1 mouse cellular context compared by ENCODE assay signal in the genomic region with DNA sequence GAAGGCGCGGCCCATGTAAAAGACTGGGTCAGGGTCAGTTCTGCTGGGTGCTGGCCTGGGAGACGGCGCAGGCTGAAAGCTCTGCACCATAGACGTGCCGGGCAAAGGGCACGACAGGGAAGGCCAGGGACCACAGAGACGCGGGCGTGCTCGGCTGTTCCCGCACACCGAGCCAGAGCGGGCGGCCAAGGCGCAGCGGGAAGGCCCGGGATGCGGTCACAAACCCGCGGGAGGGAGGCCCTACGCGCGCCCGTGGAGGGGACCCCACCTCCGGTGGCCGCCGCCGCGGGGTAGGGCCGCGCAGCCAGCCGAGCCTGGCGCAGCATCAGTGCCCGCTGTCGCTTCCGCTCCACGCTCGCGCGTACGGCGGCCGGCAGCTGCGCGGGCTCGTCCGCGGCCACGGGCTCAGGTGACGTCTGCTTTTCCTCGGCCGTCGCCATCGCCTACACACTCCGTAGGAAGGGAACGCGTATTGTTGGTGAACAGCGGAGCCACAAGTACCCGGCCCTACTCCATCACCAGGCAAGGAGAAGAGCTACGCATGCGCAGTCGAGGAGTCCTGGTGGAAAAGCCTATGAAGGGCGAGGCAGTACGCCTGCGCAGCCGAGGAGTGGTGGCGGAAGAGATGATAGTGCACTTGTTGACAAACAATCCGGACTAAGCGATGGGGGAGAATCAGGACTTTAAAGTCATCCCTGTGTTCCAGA.
TF ChIP-seq lines count a peak whose summit lies in the region.

TSS of gene Xpa (minus strand) at position 531 of the 707 bp plus-strand sequence.

TF ChIP-seq in myocyte, 11 proteins besides CTCF, POLR2A, EP300 and RAD21 (continued from another document):
- TF ChIP-seq MAX (IDR thresholded peaks at IDR 0.05; ENCODE audit: low read depth) (no peak), MYOG (IDR thresholded peaks at IDR 0.05; ENCODE audit: control insufficient read depth in 1 of 3, insufficient read depth in 1 of 3, insufficient read length in 2 of 3, low read depth in 2 of 3) (peak in 2 of 3 experiments; percentile 21 to 47)
TF ChIP-seq in myocyte: peak in this region for 3.
